Mouse (Mus musculus): Measurements from ENCODE around the gene Fyb. TPM values are rescaled to one million over a fixed set of nuclear protein-coding genes. Genes with fewer than 3 reads are reported as not detected.
"Not testable (repeated sequence)": the region's sequence is repeated elsewhere in the genome, so short reads cannot be mapped to it uniquely, and the experiment has no call there.

Gene Fyb
- polyA plus RNA-seq, 1 experiment: 97.3 TPM

- H3K27ac ChIP-seq (ENCODE audit: insufficient read depth, low read depth, low read length): peak overlapping the region; percentile 58
- 71% methylated on average over 11 of the region's 11 CpGs for WGBS
Observed at GRCm38 (mm10) chr15:6579769-6580261, 57.2 kb downstream of the Fyb start.

GRCm38 (mm10) chr15:6584645-6585044 lies 62.0 kb downstream of the Fyb start:
- H3K27me3 ChIP-seq (ENCODE audit: control insufficient read depth, insufficient read depth, low read length): no peaks in the 10 kb centered on the region
- TF ChIP-seq POLR2A (IDR thresholded peaks at IDR 0.05; ENCODE audit: low read depth, low read length) (no peak), CTCF (IDR thresholded peaks at IDR 0.05; ENCODE audit: extremely low read depth, insufficient read length, insufficient replicate concordance, low read depth, low read length) (no peak)
- H3K4me1 ChIP-seq (ENCODE audit: control insufficient read depth, insufficient read depth, insufficient read length, low read length): no peaks in the 10 kb centered on the region
- WGBS: 55% methylated on average over 4 of the region's 4 CpGs
- H3K36me3 ChIP-seq (ENCODE audit: control insufficient read depth, insufficient read depth, low read length): no peaks in the 10 kb centered on the region
- no peak overlapping the region for H3K4me3 ChIP-seq (ENCODE audit: low read depth, low read length)
- H3K27ac ChIP-seq (ENCODE audit: insufficient read depth, low read depth, low read length): no peak overlapping the region

More at GRCm38 (mm10) chr15:6579769-6580261, 57.2 kb downstream of the Fyb start:
- H3K36me3 ChIP-seq (ENCODE audit: control insufficient read depth, insufficient read depth, low read length): no peaks in the 10 kb centered on the region
- TF ChIP-seq CTCF (IDR thresholded peaks at IDR 0.05; ENCODE audit: extremely low read depth, insufficient read length, insufficient replicate concordance, low read depth, low read length) (no peak), POLR2A (IDR thresholded peaks at IDR 0.05; ENCODE audit: low read depth, low read length) (no peak)
- no peaks in the 10 kb centered on the region for H3K27me3 ChIP-seq (ENCODE audit: control insufficient read depth, insufficient read depth, low read length)
- H3K4me3 ChIP-seq (ENCODE audit: low read depth, low read length): peak overlapping the region; percentile 47
- peaks cover 2% of the 10 kb centered on the region; the same call in 1 of the 2 replicates for H3K4me1 ChIP-seq (ENCODE audit: control insufficient read depth, insufficient read depth, insufficient read length, low read length)

GRCm38 (mm10) chr15:6586351-6586750 lies 63.7 kb downstream of the Fyb start:
- H3K27ac ChIP-seq (ENCODE audit: insufficient read depth, low read depth, low read length); H3K27me3 ChIP-seq (ENCODE audit: control insufficient read depth, insufficient read depth, low read length); H3K4me1 ChIP-seq (ENCODE audit: control insufficient read depth, insufficient read depth, insufficient read length, low read length); H3K36me3 ChIP-seq (ENCODE audit: control insufficient read depth, insufficient read depth, low read length); H3K4me3 ChIP-seq (ENCODE audit: low read depth, low read length): not testable (repeated sequence)
- WGBS: 85% methylated on average over 7 of the region's 7 CpGs

- Histone ChIP-seq H3K27ac (ENCODE audit: insufficient read depth, low read depth, low read length) (no peak overlapping the region), H3K4me1 (ENCODE audit: control insufficient read depth, insufficient read depth, insufficient read length, low read length) (no peaks in the 10 kb centered on the region), H3K36me3 (ENCODE audit: control insufficient read depth, insufficient read depth, low read length) (no peaks in the 10 kb centered on the region), H3K4me3 (ENCODE audit: low read depth, low read length) (no peak overlapping the region), H3K27me3 (ENCODE audit: control insufficient read depth, insufficient read depth, low read length) (no peaks in the 10 kb centered on the region)
- TF ChIP-seq POLR2A (IDR thresholded peaks at IDR 0.05; ENCODE audit: low read depth, low read length): no peak
- no peak for TF ChIP-seq CTCF (IDR thresholded peaks at IDR 0.05; ENCODE audit: extremely low read depth, insufficient read length, insufficient replicate concordance, low read depth, low read length)
- WGBS: 72% methylated on average over 3 of the region's 3 CpGs
Observed at GRCm38 (mm10) chr15:6587526-6587925, 64.9 kb downstream of the Fyb start.

- H3K4me1 ChIP-seq (ENCODE audit: control insufficient read depth, insufficient read depth, insufficient read length, low read length): no peaks in the 10 kb centered on the region
- TF ChIP-seq CTCF (IDR thresholded peaks at IDR 0.05; ENCODE audit: extremely low read depth, insufficient read length, insufficient replicate concordance, low read depth, low read length) (no peak), POLR2A (IDR thresholded peaks at IDR 0.05; ENCODE audit: low read depth, low read length) (no peak)
- H3K36me3 ChIP-seq (ENCODE audit: control insufficient read depth, insufficient read depth, low read length): no peaks in the 10 kb centered on the region
- no peak overlapping the region for H3K4me3 ChIP-seq (ENCODE audit: low read depth, low read length)
- 71% methylated on average over 7 of the region's 7 CpGs for WGBS
- no peaks in the 10 kb centered on the region for H3K27me3 ChIP-seq (ENCODE audit: control insufficient read depth, insufficient read depth, low read length)
- H3K27ac ChIP-seq (ENCODE audit: insufficient read depth, low read depth, low read length): no peak overlapping the region
Observed at GRCm38 (mm10) chr15:6588192-6588591, 65.5 kb downstream of the Fyb start.

GRCm38 (mm10) chr15:6590846-6591451 lies 68.3 kb downstream of the Fyb start:
- TF ChIP-seq CTCF (IDR thresholded peaks at IDR 0.05; ENCODE audit: extremely low read depth, insufficient read length, insufficient replicate concordance, low read depth, low read length) (no peak), POLR2A (IDR thresholded peaks at IDR 0.05; ENCODE audit: low read depth, low read length) (no peak)

GRCm38 (mm10) chr15:6591527-6591926 lies 68.9 kb downstream of the Fyb start:
- H3K4me1 ChIP-seq (ENCODE audit: control insufficient read depth, insufficient read depth, insufficient read length, low read length): no peaks in the 10 kb centered on the region
- H3K4me3 ChIP-seq (ENCODE audit: low read depth, low read length): no peak overlapping the region
- no peak for TF ChIP-seq POLR2A (IDR thresholded peaks at IDR 0.05; ENCODE audit: low read depth, low read length)
- no peak for TF ChIP-seq CTCF (IDR thresholded peaks at IDR 0.05; ENCODE audit: extremely low read depth, insufficient read length, insufficient replicate concordance, low read depth, low read length)
- H3K27ac ChIP-seq (ENCODE audit: insufficient read depth, low read depth, low read length): no peak overlapping the region
- WGBS: 42% methylated on average over 1 of the region's 1 CpGs
- no peaks in the 10 kb centered on the region for H3K27me3 ChIP-seq (ENCODE audit: control insufficient read depth, insufficient read depth, low read length)
- H3K36me3 ChIP-seq (ENCODE audit: control insufficient read depth, insufficient read depth, low read length): no peaks in the 10 kb centered on the region

More at GRCm38 (mm10) chr15:6590846-6591451, 68.3 kb downstream of the Fyb start:
- H3K4me1 ChIP-seq (ENCODE audit: control insufficient read depth, insufficient read depth, insufficient read length, low read length): no peaks in the 10 kb centered on the region
- H3K4me3 ChIP-seq (ENCODE audit: low read depth, low read length): no peak overlapping the region
- 67% methylated on average over 4 of the region's 4 CpGs for WGBS
- H3K27ac ChIP-seq (ENCODE audit: insufficient read depth, low read depth, low read length): no peak overlapping the region
- H3K27me3 ChIP-seq (ENCODE audit: control insufficient read depth, insufficient read depth, low read length): no peaks in the 10 kb centered on the region
- no peaks in the 10 kb centered on the region for H3K36me3 ChIP-seq (ENCODE audit: control insufficient read depth, insufficient read depth, low read length)

Data from small intestine, adult 2 months (tissue).